Mouse (Mus musculus) lung, postnatal 4 days (tissue): ENCODE measurements around the gene Pknox2.
A peak's percentile ranks its signal among the peaks of the same experiment; 100 is the strongest.

Source experiments
- DNase-seq, 2 experiments: peaks; one replicate each; pipeline ENCODE4 v3.0.0; 2021

Gene Pknox2

GRCm38 (mm10) chr9:37038859-37039258, 108.3 kb downstream of the Pknox2 start:
- no peak for DNase-seq

GRCm38 (mm10) chr9:37038445-37038844, 108.8 kb downstream of the Pknox2 start:
- DNase-seq = no peak

- no peak for DNase-seq
Observed at GRCm38 (mm10) chr9:37037405-37037804, 109.8 kb downstream of the Pknox2 start.

GRCm38 (mm10) chr9:37035248-37035647, 112.0 kb downstream of the Pknox2 start:
- no peak for DNase-seq

DNA sequence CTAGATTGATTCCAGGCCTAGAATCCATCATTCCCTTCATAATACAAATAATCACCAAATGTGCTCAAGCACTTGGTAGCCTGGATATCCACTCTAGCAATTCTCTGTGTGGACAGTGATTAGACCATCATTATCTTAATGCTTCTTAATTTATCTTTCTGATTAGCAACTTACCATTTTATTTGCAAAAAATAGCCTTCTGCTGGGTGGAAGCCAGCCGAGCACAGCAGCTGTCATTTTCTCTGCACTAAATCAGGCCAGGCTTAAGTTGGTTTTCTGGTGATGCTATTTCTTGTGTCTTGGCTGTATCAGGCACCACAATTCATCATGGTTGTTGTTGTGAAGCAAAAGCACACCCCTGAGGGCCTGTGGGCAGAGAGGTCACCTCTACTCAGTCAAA, 112.9 kb downstream of the Pknox2 start:
- no peak for DNase-seq

DNA sequence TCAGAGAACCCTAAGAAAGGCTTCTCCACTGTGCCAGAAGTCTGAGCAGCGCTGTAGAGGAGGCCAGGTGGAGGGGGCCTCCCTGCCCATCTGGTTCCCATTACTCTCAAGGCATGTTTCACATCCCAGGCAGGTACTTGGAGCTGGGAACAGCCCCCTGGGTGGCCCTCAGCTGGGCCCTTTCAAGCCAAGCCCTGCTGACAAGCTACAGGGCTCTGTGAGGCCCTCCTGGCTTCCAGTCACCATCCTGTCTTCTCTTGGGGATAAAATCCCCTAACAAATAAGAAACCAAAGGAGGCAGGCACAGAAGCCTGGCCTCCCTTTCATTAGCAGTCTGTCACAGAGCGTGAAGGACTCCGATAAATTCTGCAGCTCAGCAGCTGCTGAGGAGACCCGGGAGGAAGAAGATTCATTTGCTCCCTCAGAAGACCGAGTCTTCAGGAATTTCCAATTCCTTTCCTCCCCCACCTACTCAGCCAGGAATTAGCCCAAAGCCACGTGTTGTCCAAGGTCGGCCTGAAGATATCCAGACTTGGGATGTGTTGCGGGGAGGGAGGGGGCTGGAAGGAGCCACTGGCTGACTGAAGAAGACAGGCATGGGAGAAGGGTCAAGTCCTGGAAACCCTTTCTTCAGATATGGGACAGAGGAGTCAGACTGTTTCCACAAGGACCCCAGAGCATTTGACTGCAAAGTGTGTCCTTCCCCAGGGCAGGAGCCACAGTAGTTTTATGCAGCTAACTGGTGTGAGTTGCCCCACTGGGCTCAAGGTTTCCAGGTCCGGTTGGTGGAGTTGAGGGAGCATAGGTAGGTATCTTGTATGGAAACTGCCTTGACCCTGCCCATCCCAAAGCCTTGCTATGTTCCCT, 116.6 kb downstream of the Pknox2 start:
- DNase-seq = peak in 1 of 2 experiments; percentile 36

GRCm38 (mm10) chr9:37029811-37030346, 117.3 kb downstream of the Pknox2 start:
- DNase-seq = no peak

GRCm38 (mm10) chr9:37027825-37028575, 119.2 kb downstream of the Pknox2 start:
- DNase-seq = no peak

DNA sequence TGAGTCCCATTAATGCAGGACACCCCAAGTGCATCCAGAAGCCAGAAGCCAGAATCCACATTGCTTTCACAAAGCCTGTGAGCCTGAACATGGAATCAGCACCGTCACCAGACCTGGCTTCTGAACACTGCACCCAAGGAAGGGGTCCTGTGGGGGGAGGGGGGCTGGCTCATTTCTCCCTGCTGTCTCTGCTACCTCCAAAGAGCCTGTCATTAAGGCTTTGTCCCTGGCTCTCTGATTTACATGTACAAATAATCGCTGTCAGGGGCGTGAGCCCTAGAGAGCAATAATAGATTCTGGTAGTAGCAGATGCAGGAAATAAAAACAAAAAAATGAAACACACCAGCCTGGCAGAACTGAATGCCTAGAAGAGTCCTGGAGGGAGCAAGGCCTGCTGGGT, 121.3 kb downstream of the Pknox2 start:
- no peak for DNase-seq

DNA sequence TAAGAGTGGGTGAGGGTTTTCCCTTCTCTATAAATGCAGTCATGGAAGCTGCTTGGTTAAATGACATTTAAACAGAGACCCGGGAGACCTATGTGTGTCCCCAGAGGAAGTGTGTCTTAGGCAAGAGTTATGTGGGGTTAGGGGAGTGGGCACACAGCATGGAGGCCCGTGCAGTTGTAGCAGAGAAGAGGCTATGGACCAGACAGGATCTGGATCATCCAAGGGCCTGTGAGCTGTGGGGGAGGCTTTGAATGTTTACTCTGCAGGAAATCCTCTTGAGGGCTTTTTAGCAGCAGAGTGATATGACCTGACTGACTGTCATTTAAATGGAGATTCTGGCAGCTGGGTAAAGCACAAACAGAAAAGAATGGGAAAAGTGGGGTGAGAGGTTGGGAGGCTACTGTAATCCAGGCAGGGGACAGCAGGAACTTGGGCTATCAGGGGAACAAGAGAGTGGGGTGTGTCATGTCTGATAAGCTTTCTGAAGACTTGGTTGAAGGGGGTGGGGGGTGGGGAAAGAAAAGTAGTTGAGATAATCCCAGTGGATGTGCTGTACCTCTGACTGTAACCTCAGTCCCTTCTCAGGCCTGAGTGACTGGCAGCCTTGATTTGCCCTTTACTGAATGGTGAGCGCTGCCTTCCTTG, 125.5 kb downstream of the Pknox2 start:
- no peak for DNase-seq

DNA sequence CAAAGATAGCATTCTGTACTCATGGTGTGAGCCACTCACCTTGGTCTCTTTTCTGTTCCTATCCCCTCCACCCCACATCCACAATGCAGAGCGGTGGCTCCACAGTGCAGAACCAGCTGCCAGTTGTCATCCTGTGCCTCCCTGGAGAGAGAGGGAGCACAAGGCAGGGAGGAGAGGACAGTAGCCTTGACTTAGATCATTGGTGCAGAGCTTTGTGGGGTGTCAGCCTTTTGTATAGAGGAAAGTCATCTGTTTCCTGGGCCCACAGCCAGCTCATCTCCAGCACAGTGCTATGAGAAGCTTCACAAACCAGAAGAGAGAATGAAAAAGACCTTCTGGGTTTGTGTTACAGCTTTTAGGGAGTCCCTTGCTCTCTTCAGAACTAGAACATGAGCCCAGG, 129.1 kb downstream of the Pknox2 start:
- DNase-seq = peak; percentile 55 to 70

DNA sequence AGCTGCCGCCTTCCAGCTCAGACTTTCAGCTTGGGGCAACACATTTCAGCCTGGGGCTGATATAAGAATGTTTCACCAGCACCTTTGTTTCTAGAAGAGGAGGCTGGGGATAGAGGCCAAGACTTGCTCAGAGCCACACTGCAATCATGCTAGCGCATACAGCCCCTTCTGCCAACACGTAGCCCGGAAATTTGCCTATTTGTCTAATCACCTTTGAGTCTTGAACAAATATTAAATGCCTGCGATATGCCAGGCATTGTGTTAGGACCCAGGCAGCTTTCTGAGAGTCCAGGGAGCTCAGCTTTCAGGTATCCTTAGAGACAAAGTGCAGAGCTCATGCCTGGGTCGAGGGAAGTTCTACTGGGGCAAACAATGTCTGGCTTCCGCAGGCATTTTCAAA, 130.0 kb downstream of the Pknox2 start:
- DNase-seq = no peak

DNA sequence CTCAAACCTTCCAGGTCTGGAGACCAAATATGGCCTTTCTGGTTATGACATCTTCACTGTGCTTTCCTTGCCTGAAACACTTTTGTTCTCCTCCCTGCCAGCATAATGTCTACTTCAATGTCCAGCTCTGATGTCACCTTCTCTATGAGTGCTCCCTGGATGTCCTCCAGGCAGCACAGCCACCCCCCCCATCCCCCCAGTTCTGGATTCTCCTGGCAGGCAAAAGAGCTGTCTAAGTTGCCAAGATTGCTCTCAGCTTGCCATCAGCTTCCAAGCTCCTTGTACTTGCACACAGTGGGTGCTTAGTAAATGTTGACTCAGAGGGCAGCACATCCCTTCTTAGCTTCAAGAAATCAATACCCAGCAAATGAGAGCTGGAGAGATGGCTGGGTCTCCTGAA, 131.0 kb downstream of the Pknox2 start:
- no peak for DNase-seq

GRCm38 (mm10) chr9:37013565-37013964, 133.6 kb downstream of the Pknox2 start:
- DNase-seq = no peak

DNA sequence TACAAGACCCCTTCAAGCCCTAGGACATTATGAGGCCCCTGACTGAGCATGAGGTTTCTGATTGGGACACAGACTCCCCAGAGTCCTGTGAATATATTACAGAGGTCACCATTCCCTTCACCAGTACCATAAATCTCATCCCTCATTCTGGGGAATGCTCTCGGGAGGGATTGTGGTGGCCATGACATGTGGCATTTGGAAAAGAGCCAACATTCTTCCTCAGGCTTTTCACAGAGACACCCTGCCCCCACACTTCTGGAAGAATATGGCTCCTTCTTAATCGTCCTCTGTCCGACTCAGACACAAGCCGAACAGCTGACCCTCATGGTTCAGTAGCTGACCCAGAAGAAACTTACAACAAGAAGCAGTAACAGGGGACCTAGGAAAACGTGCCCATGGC, 139.1 kb downstream of the Pknox2 start:
- peak; percentile 18 to 35 for DNase-seq

DNA sequence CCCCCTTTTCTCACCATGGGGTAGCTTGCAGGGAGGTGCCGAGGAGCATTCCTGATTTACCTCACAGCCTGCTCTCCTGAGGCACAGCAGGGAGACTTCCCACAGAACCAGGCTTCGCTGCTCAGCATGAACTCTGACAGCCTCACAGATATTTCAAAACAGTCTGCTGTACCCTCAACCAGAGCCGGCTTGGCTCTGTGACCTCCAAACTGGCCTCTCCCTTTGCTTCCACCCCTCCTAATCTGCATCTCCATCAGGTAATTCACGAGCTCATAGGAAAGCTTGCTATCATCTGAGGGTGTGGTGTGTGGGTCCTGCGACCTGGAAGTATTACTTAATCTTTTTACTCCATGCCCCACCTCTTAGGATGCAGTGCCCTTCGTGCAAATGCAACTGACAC, 142.5 kb downstream of the Pknox2 start:
- no peak for DNase-seq

DNA sequence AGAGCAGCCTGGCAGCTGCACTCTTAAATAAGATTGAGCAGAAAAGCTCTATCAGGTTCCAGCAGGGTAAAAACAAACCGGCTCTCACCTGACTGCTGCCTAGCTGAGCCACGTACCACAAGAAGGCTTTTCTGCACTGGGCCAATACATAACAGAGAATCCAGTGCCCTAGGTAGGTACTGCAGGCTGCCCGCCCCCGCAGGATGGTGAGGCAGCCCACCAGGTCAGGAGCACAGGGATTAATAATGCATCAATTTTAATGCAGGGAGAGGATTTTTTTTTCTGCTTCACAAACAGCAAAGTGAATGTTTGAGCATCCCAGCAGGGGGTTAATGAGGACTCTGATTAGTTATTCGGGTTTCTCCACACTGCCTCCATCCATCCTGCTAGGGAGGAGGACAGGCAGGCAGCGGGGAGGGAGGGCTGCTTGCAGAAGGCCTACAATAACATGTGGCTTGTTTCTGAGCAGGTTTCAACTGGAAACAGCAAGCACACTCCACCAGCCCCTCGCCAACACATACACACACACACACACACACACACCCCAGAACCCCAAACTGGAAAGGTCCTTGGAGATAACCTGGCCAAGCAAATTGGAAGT, 145.2 kb downstream of the Pknox2 start:
- no peak for DNase-seq

DNA sequence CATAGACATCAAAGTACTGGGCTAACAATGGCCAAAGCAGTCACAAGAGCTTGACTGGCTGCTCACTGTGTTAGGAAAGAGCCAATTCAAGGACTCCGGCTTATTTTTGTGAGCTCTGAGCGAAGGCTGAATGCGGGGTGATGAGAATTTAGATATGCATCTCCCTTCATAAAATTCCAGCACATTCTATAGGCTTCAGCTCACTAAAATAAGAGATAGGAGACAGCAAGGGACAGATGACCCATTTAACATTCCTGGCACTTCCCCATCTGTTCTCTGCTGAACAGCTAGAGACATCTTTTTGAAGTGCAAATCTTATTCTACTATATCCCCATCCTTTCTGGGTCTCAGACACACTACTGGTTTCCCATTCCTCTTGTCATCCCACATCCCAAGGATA, 147.8 kb downstream of the Pknox2 start:
- DNase-seq = no peak

- no peak for DNase-seq
Observed at GRCm38 (mm10) chr9:36990626-36991368, 156.4 kb downstream of the Pknox2 start.

DNA sequence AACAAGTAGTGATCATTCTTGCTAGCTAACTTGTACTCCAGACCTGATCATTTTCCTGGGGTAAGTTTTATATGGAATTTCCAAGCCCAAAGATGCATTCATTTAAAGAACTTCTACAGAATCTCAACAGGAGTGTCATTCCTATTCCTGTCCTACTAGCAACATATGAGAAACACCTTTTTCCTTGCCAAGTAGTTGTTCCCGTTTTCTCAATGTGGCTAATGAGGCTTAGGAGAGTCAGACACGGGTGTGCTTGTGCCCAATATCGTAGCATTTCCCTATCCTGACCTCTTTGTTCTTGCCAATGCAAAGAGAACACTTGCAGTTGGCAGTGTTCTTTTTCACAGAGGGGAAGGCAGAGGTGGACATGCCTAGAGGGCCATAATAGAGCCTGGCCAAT, 157.2 kb downstream of the Pknox2 start:
- DNase-seq = no peak

- DNase-seq = no peak
Observed at GRCm38 (mm10) chr9:36985233-36985632, 162.0 kb downstream of the Pknox2 start.
